Mouse (Mus musculus) 3T3-L1 (cell line): Measurements from ENCODE around the gene Fmo5.

ENCODE experiments used
- DNase-seq: peaks from one replicate; pipeline ENCODE4 v3.0.0-alpha.2; 2015; ENCODE audit warnings: low read depth, low spot score

The Fmo5 gene

GRCm38 (mm10) chr3:97631258-97631860 lies 2.8 kb downstream of the Fmo5 start:
- DNase-seq = no peak

DNA sequence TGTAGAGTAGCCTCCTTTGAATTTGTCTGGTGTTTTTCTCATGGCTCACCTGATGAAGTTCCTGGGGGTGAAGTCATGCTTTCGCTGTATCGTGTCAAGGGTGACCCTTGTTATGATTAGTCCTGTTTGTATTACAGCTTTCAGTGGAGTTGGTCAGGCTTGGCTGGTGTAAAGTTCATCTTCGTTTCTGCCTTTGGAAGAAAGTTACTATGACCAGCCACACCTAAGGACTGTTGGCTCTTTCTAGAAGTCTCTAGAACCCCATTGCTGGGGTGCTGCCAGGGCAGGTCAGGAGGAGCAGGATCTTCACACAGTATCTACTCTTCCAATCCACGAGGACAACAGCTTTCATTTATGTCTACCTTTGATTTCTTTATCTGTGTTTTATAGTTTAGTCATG lies 4.9 kb downstream of the Fmo5 start:
- no peak for DNase-seq

GRCm38 (mm10) chr3:97634288-97634761 lies 5.7 kb downstream of the Fmo5 start:
- peak; percentile 89 for DNase-seq

DNA sequence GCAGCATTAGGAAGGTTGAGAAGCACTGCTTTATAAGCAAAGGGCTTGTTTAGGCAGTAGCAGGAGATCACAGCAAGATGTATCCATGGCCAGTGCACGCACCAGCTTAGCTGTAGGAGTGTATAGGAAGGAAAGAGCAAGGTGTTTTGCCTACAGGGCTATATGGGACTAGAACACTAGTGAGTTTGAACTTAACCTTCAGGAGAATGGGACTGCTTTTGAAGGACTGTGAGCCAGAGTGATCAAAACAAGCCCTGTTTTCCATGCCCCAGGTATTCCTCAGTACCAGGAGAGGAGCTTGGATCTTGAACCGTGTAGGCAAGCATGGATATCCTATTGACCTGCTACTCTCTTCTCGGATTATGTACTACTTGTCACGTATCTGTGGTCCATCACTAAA lies 12.8 kb downstream of the Fmo5 start:
- DNase-seq = no peak

- DNase-seq = no peak
These were observed 13.4 kb downstream of the Fmo5 start for GRCm38 (mm10) chr3:97642001-97642400.

GRCm38 (mm10) chr3:97648518-97648917 lies 19.9 kb downstream of the Fmo5 start:
- no peak for DNase-seq

- DNase-seq = no peak
These were observed 20.4 kb downstream of the Fmo5 start for GRCm38 (mm10) chr3:97649022-97649421.

DNA sequence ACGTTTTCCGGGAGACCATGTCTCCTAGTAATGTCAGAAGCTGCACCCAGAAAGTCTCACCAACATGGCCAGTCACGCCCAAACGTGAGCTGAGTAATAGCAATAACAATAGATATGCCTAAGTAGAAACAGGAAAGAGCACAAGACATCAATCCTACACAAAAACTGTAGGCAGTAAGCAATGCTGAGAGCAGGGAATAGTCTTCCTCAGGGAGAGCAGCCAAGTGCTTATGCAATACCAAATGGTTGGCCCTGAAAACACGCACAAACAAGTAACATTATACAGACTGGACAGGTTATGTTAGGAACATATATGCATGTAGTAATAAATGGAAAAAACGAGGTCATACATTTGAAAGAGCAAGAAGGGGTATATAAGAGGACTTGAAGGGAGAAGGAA lies 20.9 kb downstream of the Fmo5 start:
- no peak for DNase-seq

- DNase-seq = no peak
These were observed 23.0 kb downstream of the Fmo5 start for GRCm38 (mm10) chr3:97651604-97652003.

DNA sequence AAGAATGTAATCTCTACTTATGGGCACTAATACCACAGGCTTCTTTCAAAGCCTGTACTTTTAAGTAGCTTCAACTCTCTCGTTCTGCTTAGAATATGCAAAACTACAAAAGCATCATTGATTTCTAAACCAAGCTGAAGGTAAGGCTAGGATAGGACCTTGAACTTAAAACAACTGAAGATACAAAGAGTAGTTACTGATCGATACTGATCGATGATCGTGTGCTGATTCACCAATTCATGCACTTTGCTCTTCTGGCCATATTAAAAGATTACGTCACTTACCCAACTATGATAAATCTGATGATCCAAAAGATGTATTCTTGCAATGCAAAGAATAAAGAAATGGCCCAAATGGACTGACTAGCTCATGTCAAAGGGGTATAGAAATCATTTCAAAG lies 25.2 kb downstream of the Fmo5 start:
- no peak for DNase-seq

GRCm38 (mm10) chr3:97654901-97655300 lies 26.3 kb downstream of the Fmo5 start:
- DNase-seq = peak; percentile 43

DNA sequence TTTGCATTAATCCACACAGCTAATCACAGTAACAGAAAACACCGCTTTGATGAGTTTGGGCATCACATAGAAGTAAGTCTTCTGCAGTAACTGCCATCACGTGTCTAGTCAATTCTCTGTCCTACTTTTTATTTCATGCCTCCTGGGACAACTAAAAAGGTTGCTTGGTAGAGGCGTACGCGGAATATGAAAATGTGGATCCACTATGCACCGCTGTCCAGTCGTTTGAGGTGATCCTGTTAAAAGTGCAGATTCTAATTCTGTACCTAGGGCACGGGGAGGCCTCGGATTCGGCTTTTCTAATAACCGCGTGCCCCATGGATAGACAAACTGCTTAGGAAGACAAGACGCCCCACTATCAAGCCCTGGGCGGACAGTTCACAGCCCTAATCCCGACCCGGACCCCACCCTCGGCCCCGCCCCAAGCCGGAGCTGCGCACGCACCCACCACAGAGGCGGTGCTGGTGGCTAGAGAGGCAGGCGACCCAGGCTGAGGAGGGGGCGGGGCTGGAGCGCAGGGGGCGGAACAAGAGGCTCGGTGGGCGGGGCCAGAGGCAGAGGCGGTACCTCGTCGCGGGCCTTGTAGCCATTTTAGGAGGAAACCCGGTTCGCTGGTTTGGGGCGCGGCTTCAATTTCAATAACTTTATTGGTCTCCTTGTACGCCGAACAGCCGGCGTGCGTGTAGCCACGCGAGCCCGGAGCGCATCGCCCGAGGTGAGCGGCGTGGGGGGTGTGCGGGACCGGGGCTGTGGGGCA lies 29.2 kb downstream of the Fmo5 start, which contains the start of gene Prkab2:
Gene Prkab2 (plus strand): TSS at position 539 of the 757 bp plus-strand sequence.
- peak; percentile 97 for DNase-seq

DNA sequence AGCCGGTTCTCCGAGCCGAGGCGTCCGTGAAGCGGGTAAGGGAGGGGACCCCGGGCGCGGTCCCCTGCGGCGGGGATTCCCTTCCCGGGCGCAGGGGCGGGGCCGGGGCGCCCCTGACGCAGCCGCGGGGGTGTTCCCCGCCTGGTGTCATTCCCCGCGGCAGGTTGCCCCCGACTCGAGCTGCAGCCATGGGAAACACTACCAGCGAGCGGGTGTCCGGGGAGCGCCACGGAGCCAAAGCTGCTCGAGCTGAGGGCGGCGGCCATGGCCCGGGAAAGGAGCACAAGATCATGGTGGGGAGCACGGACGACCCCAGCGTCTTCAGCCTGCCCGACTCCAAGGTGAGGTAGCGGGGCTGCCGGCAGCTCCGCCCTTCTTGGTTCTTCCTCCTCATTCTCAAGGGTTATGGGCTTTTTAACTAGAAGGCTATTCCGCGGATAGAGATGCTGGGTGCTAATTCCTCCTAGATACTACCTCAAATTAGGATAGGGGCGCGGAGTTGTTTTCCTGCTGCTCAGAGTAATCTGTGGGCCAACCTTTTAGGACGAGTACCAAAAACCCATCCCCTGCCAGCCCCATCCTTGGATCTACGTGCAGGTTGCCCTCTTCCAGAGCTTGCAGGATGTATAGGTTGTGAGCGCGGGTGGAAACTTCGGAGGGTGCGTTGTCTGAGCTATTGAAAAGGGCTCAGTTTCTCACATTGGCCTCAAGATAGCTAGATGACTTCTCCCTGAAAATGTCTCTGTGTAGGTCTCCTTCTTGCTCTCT lies 30.0 kb downstream of the Fmo5 start:
- DNase-seq = peak; percentile 20

DNA sequence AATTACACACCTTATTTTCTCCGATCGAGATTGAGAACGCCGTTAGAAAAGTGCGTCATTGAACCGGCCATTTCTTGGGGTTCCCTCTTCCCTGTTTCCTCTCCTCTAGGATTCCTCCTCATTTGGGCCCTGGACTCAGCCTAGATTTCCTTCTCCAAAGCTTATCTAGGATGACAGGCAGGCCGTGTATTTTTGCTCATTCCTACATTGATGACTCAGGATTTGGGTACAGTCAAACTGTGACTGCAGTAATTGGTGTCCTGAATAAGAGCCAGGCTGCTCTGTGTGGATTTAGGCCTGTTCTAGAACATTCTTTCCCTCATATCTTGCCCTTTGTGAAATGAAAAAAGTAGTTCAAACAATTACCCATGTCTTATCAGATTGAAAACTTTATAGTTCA lies 31.1 kb downstream of the Fmo5 start:
- DNase-seq = peak; percentile 69

DNA sequence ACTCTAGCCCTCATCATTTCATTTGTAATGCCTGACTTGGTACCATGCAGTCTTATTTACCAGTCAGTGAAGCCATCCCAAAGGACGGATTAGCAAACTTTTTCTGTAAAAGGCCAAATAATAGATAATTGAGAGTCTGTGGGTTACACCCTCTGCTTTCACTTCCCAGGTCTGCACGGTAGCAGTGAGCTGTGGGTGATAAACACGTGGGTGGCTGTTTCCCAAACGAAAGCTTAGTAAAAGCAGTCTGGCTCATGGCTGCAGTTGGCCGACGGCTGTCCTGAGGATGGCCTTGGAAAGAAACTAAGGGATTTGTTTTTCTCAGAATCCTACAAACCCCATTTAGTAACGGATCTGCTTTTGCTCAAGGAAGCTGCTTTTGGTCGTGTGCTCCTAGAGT lies 32.6 kb downstream of the Fmo5 start:
- DNase-seq = no peak

- no peak for DNase-seq
These were observed 36.9 kb downstream of the Fmo5 start for GRCm38 (mm10) chr3:97665525-97665924.

DNA sequence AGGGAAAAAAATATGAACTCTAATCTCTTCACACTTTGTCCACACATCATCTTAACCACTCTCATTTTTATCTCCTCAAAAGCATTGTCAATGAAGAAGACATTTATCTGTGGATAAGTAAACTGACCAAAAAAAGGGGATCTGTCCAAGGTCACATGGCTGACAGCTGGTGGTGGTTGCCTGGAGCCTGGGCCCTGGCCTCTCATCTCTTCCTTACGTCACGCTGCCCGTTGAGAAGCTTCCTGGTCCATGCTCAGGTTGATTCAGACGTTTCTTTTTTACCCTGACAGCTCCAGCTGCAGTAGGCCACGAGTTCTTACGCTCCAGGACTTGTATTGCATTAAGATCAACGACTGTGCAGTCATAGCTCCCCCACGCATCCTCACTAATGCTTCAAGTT lies 37.5 kb downstream of the Fmo5 start:
- DNase-seq = no peak

DNA sequence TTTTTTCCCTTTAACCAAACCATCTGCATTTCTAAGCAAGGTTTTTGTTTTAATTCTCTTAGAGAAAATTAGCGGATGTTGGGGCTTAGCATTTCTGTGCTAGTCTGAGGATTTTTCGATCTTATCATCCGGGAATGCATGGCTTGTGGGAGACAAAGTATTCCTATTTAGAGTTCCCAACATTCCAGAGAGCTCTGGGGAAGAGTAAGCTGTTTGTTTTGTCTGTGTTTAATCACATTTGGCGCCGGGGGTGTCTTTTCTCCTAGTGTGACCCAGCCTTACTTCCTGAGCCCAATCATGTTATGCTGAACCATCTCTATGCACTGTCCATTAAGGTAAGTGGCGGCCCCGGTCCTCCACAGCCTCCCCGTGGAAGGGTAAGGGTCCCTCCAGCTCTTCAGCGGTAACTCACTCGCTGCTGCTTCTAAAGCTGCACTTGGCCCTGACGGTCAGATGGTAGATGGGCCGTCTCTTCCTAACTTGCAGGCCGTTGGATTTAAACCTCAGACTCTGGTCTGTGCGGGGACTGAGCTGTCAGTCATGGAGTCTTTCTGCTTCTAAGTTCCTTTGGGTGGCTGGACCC lies 38.6 kb downstream of the Fmo5 start:
- DNase-seq = no peak

- no peak for DNase-seq
These were observed 46.1 kb downstream of the Fmo5 start, which contains the start of gene Gm17651 for GRCm38 (mm10) chr3:97674644-97675110. Gm17651 (minus strand) TSS chr3:97674694.

DNA sequence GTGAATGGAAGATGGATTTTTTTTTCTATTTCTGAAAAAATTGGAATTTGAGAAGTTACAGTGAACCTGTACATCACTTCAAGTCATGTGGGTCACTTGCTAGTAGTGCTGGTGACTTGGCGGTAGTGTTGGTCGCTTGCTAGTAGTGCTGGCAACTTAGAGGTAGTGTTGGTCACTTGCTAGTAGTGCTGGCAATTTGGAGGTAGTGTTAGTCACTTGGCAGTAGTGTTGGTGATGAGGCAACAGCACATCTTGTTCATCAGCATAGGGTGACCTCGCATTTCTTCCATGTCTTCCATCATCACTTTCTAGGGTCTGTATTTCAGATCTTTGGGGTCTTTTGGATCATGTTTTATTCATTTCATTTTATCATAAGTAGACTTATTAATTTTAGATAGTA lies 47.5 kb downstream of the Fmo5 start:
- peak; percentile 53 for DNase-seq

- DNase-seq = no peak
These were observed 49.8 kb downstream of the Fmo5 start for GRCm38 (mm10) chr3:97678416-97678815.
